Mouse (Mus musculus) stomach, postnatal 0 days (tissue): ENCODE data around the gene Ino80.

Experiments used
- CTCF ChIP-seq: IDR thresholded peaks from 2 replicates; pipeline ENCODE4 v1.5.1; 2016; ENCODE audit warnings: antibody characterized with exemption, low read depth, mild to moderate bottlenecking, moderate library complexity
- EP300 ChIP-seq: optimal IDR thresholded peaks from 2 replicates; pipeline ENCODE3; 2016; ENCODE audit warnings: antibody characterized with exemption

GRCm38 (mm10) chr2:119379455-119379854, 98.0 kb downstream of the Ino80 start:
- no peak for TF ChIP-seq EP300
- no peak for TF ChIP-seq CTCF
